Mouse (Mus musculus) testis, adult 2 months (tissue): Measurements from ENCODE around the gene Gja5.

ENCODE experiments used
- CTCF ChIP-seq: fragments of 200-500 bp; IDR thresholded peaks from 2 replicates; pipeline ENCODE4 v1.5.1; 2012; ENCODE audit warnings: low read depth, mild to moderate bottlenecking, inconsistent platforms, low read length, moderate library complexity; ENCODE audit not compliant: control insufficient read depth, insufficient read depth, insufficient replicate concordance
- POLR2A ChIP-seq: fragments of 200-500 bp; IDR thresholded peaks from 2 replicates; pipeline ENCODE4 v1.6.1; 2012; ENCODE audit warnings: low read depth, mild to moderate bottlenecking, inconsistent platforms, low read length, moderate library complexity; ENCODE audit not compliant: control insufficient read depth

DNA sequence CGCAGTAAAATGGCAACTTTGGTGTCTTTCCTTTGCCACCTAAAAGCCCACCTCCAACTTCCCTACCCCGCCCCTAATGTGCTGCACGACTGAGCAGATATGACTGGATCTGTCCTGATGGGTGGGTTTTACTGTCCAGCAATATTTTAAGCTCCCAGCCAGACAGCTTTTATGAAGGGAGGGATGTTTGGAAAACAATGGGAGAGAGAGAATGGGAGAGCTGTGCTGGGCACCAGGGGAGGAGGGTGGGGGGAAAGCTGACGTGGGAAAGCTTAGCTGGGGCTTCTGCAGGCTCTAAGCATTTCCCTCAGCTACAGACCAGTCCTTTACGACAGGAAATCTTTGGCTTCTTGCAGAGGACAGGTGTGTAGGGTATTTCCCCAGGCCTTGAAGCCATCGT, 21.4 kb downstream of the Gja5 start, which contains the start of gene Gja8:
- no peak for TF ChIP-seq POLR2A
- no peak for TF ChIP-seq CTCF
